Mouse (Mus musculus): ENCODE data around the gene Ranbp17.

Ranbp17 gene

DNA sequence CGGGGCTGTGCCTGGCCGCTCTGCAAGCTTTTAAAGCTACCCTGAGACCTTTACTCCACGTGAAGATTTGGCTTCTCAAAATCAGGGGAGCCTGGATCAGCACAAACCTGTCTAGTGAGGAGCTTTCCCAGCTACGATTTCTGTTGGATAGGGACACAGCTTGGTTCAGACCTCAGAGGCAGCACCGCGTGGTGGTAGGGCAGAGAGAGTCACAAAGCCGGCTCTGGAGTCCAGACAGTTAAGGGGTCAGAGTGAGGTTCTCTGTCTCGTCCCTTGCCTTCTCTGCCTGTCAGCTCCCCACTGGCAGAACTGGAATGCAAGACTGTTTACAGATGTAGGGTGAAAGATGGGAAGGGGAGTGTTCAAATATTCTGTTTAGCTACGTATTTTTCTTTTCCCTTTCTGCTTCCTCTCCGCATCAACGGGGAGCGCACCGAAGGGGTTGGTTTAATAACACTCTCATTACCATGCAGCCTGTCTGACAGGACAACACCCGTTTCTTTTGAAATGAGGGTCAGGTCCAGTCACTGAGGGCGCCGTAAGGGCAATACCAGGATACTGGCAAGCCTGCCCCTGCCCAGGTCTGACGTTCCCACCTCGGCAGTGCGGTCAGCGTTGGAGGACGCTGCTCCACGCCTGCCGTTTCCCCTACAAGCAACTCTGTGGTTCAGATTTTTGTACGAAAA lies 317.0 kb downstream of the Ranbp17 start:
- no peak for DNase-seq (ENCODE audit: low spot score)

DNA sequence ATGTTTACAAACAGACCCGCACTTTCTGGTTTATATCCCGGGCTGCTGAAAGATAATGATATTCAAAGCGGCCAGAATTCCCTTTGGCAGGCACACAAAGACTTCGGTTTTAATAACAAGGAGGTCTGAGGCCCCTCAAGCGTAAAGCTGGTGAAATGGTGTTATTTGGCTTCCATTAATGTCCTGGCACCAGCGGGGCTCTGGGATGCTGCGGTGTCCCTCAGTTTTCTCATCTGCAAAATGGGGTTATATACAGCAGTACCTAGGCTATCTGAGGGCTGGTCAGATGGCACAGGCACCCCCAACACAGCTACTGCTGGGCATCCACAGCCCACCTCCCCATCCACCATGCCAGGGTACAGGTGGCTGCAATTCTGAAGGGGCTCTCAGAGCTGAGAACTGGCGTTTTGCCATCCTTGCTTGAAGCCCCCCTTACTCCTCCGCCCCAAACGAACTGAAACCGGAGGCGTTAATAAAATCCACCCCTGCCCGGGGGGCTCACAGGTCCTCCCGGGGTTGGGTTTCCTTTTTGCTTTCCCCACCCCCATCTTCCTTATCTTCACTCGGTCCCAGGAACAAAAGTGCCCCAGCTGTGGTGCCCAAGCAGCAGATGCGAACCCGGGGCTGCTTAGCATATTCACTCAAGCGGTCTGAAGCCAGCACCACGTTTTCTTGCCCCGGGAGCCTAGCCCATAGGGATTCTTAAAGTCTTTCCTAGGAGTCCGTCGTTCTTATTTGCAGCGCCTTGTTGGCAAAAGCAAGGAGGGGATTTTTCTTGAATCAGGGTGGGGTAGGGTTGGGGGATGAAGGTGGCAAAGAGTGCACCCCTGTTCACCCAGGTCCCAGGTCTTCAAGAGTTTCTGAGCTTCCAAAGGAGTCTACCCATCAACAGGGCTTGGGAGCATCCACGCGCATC lies 317.8 kb downstream of the Ranbp17 start:
- no peak for DNase-seq (ENCODE audit: low spot score)

- DNase-seq (ENCODE audit: low spot score) = no peak
Observed at GRCm38 (mm10) chr11:33195061-33195460, 318.5 kb downstream of the Ranbp17 start.

DNA sequence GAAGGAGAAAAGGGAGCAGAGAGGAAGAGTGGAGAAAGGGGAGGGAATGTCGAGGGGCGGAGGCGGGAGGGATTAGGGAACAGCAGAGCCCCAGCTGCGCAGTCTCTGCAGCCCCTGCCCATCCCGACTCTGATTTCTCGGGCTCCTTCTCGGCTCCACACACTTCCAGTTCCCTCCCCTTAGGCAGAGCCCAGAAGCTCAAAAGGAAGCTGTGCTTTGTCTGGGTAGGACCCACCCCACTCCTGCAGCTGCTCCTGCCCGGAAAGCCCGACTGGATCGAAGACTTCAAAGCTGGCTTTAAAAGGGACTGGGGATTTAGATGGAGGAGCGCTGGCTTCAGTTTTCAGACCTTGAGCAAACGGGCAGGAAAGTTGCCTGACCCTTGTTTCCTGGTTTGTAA lies 319.9 kb downstream of the Ranbp17 start:
- no peak for DNase-seq (ENCODE audit: low spot score)

DNA sequence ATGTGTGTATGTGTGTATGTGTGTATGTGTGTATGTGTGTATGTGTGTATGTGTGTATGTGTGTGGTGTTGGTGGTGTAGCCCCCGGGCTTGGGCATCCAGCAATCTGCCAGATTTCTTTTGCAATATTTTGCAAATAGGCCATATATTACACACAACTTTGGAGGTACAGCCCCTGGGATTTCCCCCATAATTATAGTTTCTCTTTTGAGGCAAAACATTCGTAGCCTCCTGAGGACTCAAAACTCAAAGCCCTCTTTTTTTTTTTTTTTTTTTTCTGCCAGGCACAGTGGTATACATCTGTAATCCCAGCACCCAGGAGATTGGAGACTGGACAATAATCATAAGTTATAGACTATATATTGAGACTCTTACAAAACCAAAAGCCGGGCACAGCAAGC lies 331.7 kb downstream of the Ranbp17 start:
- DNase-seq (ENCODE audit: low spot score) = no peak

DNA sequence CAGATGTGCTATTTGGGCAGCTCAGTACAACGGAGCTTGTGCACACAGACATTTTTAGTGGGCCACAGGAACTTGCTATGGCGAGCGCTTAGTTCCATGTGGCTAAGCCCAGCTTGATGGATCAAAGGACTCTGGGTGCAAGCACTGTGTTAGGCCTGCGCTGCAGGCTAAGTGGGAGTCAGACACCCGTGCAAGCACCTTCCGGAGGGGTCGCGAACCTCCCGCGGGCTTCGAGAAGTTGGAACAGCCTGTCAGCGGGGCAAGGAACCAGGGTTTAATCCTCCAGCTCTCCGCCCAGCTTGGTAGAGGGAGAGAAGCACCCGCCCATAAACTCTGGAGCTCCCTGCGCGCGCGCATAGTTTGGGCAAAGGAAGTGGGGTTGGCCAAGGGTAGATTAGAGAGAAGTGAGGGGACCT lies 332.8 kb downstream of the Ranbp17 start:
- no peak for DNase-seq (ENCODE audit: low spot score)

DNA sequence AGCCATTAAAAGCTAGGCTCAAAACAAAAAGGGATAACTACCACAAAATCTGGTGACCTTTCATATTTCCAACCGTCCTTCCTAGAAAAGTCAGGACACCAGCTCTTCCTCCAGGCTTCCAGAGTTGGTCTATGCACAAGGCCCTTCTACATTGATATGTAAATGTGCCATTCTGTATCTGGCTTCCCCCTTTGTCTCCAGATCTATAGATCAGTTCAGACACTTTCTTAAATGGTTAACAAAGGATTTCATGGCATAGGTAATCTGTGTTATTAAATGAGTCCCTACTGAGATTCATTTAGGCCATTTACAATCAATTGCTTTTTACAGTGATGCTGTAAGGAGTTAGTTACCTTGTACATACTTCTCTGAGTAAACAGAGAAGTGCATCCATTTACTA lies 333.7 kb downstream of the Ranbp17 start:
- no peak for DNase-seq (ENCODE audit: low spot score)

DNA sequence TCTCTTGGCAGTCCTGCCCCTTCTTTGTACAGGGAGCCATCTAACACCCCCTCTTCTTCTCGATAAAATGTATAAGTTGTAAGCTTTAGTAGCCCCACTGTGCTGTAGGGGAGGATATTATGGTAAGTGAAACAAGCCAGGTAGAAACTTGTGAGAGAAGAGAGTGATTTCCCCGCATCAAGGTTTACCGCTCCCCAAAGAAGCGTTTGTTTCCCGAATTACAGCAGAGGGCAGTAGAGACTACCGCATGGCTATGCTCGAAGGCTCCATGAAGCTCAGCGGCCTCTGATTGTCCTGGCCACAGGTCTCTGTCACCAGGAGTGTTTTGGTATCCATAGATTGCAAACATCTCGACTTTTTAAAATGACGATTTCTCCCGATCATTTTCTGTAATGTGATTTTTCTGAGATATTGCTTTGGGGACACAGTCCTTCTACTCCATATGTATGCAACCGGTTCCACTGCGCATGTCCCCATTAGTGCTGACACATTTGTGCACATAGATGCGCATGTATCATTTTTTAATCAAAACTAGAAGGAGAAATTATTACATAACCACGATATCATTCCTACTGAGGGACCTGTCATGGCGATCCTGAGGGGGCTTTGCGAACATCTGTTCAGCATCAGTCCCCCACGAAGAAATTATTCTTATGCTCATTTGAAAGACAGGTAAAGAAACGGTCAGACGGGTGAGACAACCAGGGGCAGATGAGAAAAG lies 336.9 kb downstream of the Ranbp17 start:
- no peak for DNase-seq (ENCODE audit: low spot score)

- no peak for DNase-seq (ENCODE audit: low spot score)
Observed at GRCm38 (mm10) chr11:33175768-33176167, 337.8 kb downstream of the Ranbp17 start.

- no peak for DNase-seq (ENCODE audit: low spot score)
Observed at GRCm38 (mm10) chr11:33170489-33170888, 343.1 kb downstream of the Ranbp17 start.

GRCm38 (mm10) chr11:33162998-33163506 lies 350.5 kb downstream of the Ranbp17 start, which contains the start of gene Npm1:
Npm1 (minus strand) TSS chr11:33163206.
- peak; percentile 99 for DNase-seq (ENCODE audit: low spot score)

DNA sequence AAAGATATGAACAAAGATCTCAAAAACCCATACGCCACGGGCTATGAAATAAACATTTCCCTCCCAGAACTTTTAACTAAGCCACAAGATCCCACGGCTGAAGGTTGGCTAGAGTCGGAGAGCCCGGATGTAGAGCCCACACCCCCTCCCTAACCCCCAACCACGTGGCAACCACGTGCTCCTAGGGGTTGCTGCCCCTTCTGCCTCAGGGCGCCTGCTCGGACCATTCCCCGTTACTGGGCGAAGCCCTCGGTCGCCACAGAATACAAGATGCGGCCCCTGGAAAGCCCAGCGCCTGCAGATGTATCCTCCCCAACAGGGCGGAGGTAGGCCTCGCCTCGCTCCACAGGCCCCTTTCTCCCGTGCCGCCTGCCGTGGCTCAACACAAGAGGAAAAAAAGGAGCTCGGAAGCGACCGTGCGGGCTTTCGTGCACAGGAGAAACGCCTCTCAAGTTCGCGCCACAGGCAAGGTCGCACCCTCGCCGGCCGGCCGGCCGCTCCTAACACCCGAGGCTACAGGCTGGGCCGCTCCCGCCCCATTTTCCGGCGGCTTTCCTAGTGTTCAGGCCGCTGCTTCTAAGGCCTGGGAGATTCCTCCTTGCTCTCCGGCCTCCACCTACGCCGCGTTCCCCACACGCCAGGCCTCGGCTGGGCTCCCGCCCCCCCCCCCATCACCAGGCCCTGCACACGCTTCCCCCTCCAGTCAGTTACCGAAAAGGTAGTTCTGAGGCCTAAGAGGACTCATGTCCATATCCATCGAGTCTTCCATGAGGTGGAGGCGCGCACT lies 351.1 kb downstream of the Ranbp17 start:
- peak; percentile 46 for DNase-seq (ENCODE audit: low spot score)
